16 mouse cellular contexts compared by ENCODE assay signal in the genomic region with DNA sequence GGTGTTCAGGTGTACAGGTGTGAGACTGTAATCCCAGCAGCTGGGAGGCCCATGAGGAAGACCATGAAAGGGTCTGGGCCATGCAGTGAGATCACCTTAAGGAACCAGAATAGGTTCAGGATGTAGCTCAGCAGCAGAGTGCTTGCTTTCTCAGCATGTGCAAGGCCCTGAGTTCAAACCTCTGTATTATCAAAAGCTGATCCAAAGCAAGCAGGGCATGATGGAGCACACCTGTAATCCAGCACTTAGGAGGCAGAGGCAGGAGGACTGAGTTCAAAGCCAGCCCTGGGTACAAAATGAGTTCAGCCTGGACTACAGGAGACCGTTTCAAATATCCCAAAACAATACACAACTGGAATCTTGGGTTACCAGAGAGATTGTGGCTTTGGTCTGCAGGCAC. TPM values are rescaled to one million over a fixed set of nuclear protein-coding genes. Genes with fewer than 3 reads are reported as not detected.
A peak's percentile ranks its signal among the peaks of the same experiment; 100 is the strongest.
DNase-seq lines count a peak whose midpoint lies in the region; ATAC-seq and TF ChIP-seq lines count a peak whose summit lies in the region.
"Had no signal": no experiment of that assay in that cellular context is flagged by ENCODE, and none has a peak within 500 bp of the region (broad histone marks: within the 10 kb centered on the region; RNA-seq: fewer than 3 reads in every experiment).

No protein-coding gene starts in this region.

- TF ChIP-seq RAD21 in MEL (IDR thresholded peaks at IDR 0.05; ENCODE audit: low read depth, low read length), result no peak

- no peak overlapping the region for H3K27ac ChIP-seq in kidney, postnatal 0 days
- no peak overlapping the region for H3K27ac ChIP-seq in MEL (ENCODE audit: control insufficient read depth, low read depth, low read length)
- H3K27ac ChIP-seq: heart, adult 2 months; limb, embryonic 13.5 days; stomach, embryonic 15.5 days had no signal

- H3K9ac ChIP-seq in kidney, postnatal 0 days (ENCODE audit: low read depth, low read length), result no peak overlapping the region
- no peak overlapping the region for H3K9ac ChIP-seq in MEL (ENCODE audit: control insufficient read depth, low read depth, low read length, poor library complexity, severe bottlenecking)
- H3K9ac ChIP-seq: limb, embryonic 13.5 days; stomach, embryonic 15.5 days had no signal

- H3K27me3 ChIP-seq in kidney, postnatal 0 days (ENCODE audit: insufficient read depth, low read length), result no peaks in the 10 kb centered on the region
- no peaks in the 10 kb centered on the region for H3K27me3 ChIP-seq in MEL (ENCODE audit: control insufficient read depth in 1 of 2, insufficient read depth in 2 of 2, low read length in 2 of 2)
- H3K27me3 ChIP-seq: limb, embryonic 13.5 days; stomach, embryonic 15.5 days had no signal

- H3K9me3 ChIP-seq in kidney, postnatal 0 days (replicated peaks; ENCODE audit: low read length), result no peaks in the 10 kb centered on the region
- H3K9me3 ChIP-seq in MEL (replicated peaks; ENCODE audit: insufficient read depth, low read length), result no peaks in the 10 kb centered on the region
- H3K9me3 ChIP-seq: stomach, embryonic 15.5 days had no signal

- ATAC-seq in kidney, postnatal 0 days (replicated peaks; ENCODE audit: low FRiP score, low read depth), result 0 out of 2 replicates have a peak, but pooled peaks have one; percentile 6
- ATAC-seq in common myeloid progenitor, adult 5-6 weeks (replicated peaks; ENCODE audit: low read depth, poor library complexity, severe bottlenecking), result peak; percentile 18

- no peak overlapping the region for H3K4me3 ChIP-seq in kidney, postnatal 0 days (replicated peaks; ENCODE audit: low read depth, low read length)
- H3K4me3 ChIP-seq in MEL (ENCODE audit: control insufficient read depth in 1 of 2, insufficient read depth in 1 of 2, low read depth in 2 of 2, low read length in 2 of 2), result no peak overlapping the region
- H3K4me3 ChIP-seq: heart, adult 2 months; limb, embryonic 13.5 days; megakaryocyte, embryonic 14.5 days; stomach, embryonic 15.5 days had no signal

- no peaks in the 10 kb centered on the region for H3K4me1 ChIP-seq in kidney, postnatal 0 days (replicated peaks; ENCODE audit: insufficient read depth, low read length)
- no peaks in the 10 kb centered on the region for H3K4me1 ChIP-seq in MEL (ENCODE audit: control insufficient read depth in 1 of 2, insufficient read depth in 2 of 2, low read length in 2 of 2)
- H3K4me1 ChIP-seq: limb, embryonic 13.5 days; stomach, embryonic 15.5 days had no signal

- no peaks in the 10 kb centered on the region for H3K79me2 ChIP-seq in MEL (ENCODE audit: control insufficient read depth, insufficient read depth, low read length, poor library complexity)

- WGBS in kidney, postnatal 0 days, result 79% methylated on average over 1 of the region's 1 CpGs

- H3K4me2 ChIP-seq in kidney, postnatal 0 days (ENCODE audit: low read length), result no peak overlapping the region
- H3K4me2 ChIP-seq: limb, embryonic 13.5 days; stomach, embryonic 15.5 days had no signal

- no peak for TF ChIP-seq EP300 in MEL (IDR thresholded peaks at IDR 0.05; ENCODE audit: low read depth in 1 of 2, low read length in 2 of 2)

- DNase-seq in kidney, postnatal 0 days (ENCODE audit: low spot score), result no peak
- DNase-seq in kidney, postnatal 25 days, result no peak
- DNase-seq in MEL (ENCODE audit: low read depth, low spot score), result peak; percentile 43
- peak; percentile 63 for DNase-seq in mesoderm, embryonic 11.5 days (ENCODE audit: low read depth, low spot score)
- no peak for DNase-seq in adrenal gland, adult 8-10 months
- DNase-seq in left cerebral cortex, adult 8-10 months (ENCODE audit: low spot score in 2 of 2), result no peak
- DNase-seq: adrenal gland, postnatal 25 days; cerebellum, postnatal 14 days; heart, adult 2 months; kidney, adult 8-10 months had no signal

- H3K36me3 ChIP-seq in kidney, postnatal 0 days (ENCODE audit: insufficient read depth, low read length), result no peaks in the 10 kb centered on the region
- no peaks in the 10 kb centered on the region for H3K36me3 ChIP-seq in MEL (ENCODE audit: control insufficient read depth in 1 of 2, insufficient read depth in 2 of 2, low read length in 2 of 2)
- H3K36me3 ChIP-seq: stomach, embryonic 15.5 days had no signal

- TF ChIP-seq POLR2A in MEL (IDR thresholded peaks at IDR 0.05; ENCODE audit: control insufficient read depth in 1 of 2, insufficient read depth in 1 of 2, low read depth in 1 of 2, low read length in 2 of 2, poor library complexity in 1 of 2), result no peak

- TF ChIP-seq CTCF in kidney, postnatal 0 days (IDR thresholded peaks at IDR 0.05; ENCODE audit: low read depth), result no peak
- no peak for TF ChIP-seq CTCF in MEL (IDR thresholded peaks at IDR 0.05 in 2 of 3, conservative IDR thresholded peaks at IDR 0.05 in 1 of 3; ENCODE audit: control insufficient read depth in 1 of 3, insufficient read depth in 1 of 3, low read depth in 2 of 3, low read length in 3 of 3, poor library complexity in 1 of 3, severe bottlenecking in 1 of 3)

TF ChIP-seq in MEL, 35 proteins besides CTCF, POLR2A, EP300 and RAD21:
- TF ChIP-seq POLR2AphosphoS2 (IDR thresholded peaks at IDR 0.05; ENCODE audit: low read length), result no peak
TF ChIP-seq in MEL: peak in this region for 0.

RNA-seq across cellular contexts. Expression of gene Cacng4, which starts 9.1 kb away (rescaled TPM):
- 0.74 and 1.3 TPM in 2 replicates for polyA plus RNA-seq in kidney, postnatal 0 days (2015; fragmentation: Nextera tagmentation; extraction: Ambion mirVana)
- not detected in 2 replicates for total RNA-seq in MEL (2012; rRNA removed)
- not detected for polyA plus RNA-seq in MEL (2012; ENCODE audit: insufficient read depth in 1 of 2, insufficient read length in 2 of 2, low read depth in 1 of 2, low replicate concordance in 2 of 2, missing spikeins in 1 of 2)
- not detected in 2 replicates for total RNA-seq in common myeloid progenitor, adult 5-6 weeks (2017)
- total RNA-seq in adrenal gland, adult 8-10 months (2022), result 1 to 10 TPM in 3 of 4 experiments, under 1 TPM in 1; 0.84 to 2.1 (median 1.3) TPM
- total RNA-seq in left cerebral cortex, adult 8-10 months (2022), result 10 to 100 TPM; 38.7 to 48.6 (median 46.1) TPM
- total RNA-seq: gastrocnemius, adult 18-20 months; heart, adult 2 months; hematopoietic stem cell, adult 5-6 weeks had no signal

Comparison
In these comparisons a context has a peak if more than half of its experiments do, and no peak if none do; other contexts are left out.
1. DNase-seq: peak in MEL (single experiment) and mesoderm, embryonic 11.5 days (single experiment); none in kidney, postnatal 0 days (single experiment), kidney, postnatal 25 days (0 of 2), adrenal gland, adult 8-10 months (single experiment) and left cerebral cortex, adult 8-10 months (0 of 2).
2. RNA of gene Cacng4, which starts 9.1 kb away (total RNA-seq): 38.7 to 48.6 TPM in left cerebral cortex, adult 8-10 months; 0.84 to 2.1 TPM in adrenal gland, adult 8-10 months, not detected in MEL and not detected in common myeloid progenitor, adult 5-6 weeks; every median in the first group is over 10 times any median in the second.